Mouse (Mus musculus) heart, adult 11 months (tissue): Measurements from ENCODE around the gene Foxn1.

Experiments used
- DNase-seq: peaks from one replicate; pipeline ENCODE4 v3.0.0; 2022

Foxn1 gene

DNA sequence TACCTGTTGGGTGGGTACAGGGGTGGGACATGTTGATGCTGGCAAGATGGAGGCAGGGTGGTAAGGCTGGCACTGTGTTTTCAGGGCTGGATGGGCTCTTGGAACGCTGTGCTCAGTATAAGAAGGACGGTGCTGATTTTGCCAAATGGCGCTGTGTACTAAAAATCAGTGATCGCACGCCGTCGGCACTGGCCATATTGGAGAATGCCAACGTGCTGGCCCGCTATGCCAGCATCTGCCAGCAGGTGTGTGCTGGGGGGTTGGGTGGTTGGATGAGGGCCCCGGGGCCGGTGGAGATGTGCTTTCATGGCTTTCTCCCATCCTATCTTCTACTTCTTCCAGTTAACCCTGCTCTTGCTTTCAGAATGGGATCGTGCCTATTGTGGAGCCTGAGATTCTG, 61.4 kb downstream of the Foxn1 start:
- no peak for DNase-seq

DNA sequence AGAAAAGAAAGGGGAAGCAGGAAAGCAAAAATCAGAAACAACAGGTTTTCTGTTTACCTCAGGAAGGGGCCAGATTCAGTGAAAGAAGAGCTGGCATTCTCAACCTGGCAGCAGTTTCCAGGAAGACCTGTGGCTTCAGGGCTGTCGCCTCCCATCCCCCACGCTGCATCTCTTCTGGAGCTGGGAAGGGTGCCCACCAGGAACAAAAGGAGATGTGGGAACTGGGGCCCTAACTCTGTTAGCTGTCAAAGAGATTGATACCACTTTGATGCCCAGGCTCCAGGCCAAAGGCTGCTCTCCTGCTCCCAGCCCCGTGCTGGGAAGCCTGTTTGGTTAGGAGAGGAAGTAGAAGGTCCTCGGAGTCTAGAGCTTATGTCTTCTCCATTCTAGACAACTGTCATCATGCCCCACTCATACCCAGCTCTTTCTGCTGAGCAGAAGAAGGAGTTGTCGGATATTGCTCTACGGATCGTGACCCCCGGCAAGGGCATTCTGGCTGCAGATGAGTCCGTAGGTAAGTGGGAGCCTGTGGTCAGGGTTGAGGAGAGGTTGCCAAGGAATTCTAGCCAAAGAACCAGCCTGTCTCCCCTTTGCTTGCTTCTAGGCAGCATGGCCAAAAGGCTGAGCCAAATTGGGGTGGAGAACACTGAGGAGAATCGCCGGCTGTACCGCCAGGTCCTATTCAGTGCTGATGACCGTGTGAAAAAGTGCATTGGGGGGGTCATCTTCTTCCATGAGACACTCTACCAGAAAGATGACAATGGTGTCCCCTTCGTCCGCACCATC, 62.2 kb downstream of the Foxn1 start:
- no peak for DNase-seq

- DNase-seq = peak; percentile 97
These were observed 63.5 kb downstream of the Foxn1 start, which contains the start of gene Aldoc for GRCm38 (mm10) chr11:78322860-78323259. Aldoc (plus strand) TSS chr11:78322968.

DNA sequence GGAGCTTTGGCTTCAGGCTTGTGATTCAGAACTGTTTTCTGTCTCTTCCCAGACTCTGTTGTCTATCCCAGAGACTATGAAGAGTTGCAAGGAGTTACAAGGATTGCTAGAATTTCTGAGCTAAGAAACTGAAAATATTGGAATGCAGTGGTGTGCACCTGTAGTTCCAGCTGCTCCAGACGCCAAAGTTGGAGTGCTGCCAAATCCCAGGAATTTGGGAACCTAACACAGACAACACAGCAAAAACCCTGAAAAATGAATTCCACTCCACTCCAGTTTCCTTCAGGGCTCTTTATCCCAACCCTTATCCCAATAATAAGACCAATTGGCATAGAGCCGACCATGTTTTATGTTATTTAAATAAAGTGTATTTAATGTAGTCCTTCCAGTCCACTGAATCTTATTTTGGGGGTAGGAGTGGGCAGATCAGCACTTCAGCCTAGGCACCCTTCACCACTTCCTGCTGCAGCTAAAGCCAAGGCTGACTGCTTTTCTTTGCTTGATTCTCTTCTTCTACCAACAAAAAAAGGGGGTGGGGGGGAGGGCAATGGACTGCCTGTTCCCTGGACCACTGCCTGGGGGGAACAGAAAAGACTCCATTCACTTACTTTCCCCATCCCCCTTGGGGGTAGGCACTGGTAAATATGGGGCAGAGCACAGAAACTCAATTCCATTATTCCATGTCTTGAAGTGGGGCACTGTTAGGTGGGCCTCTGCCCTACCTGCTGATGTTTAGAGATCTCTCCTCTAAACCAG, 64.1 kb downstream of the Foxn1 start:
- peak; percentile 23 for DNase-seq

DNA sequence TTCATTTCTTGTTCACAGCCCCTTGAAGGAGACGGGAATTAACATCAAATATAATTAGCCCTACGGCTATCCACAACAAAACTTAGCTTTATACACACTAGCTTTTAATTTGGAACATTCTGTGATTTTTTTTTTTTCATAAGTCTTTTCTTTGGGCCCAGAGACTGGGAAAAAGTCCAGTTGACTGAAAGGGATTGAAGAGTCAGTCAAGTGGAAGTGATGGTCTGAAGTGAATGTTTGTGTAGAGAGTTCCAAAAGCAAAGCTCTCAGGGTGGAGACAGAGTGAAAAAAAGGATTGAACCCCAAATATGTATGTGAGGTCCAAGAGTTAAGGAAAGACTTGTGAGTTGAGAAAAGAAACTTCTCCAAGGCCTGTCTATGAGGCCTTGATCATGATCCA, 67.9 kb downstream of the Foxn1 start:
- DNase-seq = no peak

DNA sequence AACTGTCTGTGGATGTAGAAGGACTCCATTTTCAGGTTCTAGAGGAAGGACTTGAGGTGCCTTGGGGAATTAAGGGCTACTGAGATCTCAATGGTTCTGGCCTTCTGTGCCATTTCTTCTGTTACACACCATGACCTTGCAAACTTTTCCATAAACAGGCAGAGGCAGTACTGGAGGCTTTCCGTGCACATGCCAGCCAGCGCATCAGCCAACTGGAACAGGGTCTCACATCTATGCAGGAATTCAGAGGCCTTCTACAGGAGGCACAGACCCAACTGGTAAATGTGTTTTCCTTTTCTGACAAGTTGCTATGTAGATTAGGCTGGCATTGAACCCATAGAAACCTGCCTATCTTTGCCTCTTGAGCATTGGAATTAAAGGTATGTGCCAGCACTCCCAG, 72.7 kb downstream of the Foxn1 start:
- no peak for DNase-seq

- no peak for DNase-seq
These were observed 75.4 kb downstream of the Foxn1 start for GRCm38 (mm10) chr11:78310861-78311511.
